Mouse (Mus musculus): ENCODE results near the gene Arhgap45.

DNA sequence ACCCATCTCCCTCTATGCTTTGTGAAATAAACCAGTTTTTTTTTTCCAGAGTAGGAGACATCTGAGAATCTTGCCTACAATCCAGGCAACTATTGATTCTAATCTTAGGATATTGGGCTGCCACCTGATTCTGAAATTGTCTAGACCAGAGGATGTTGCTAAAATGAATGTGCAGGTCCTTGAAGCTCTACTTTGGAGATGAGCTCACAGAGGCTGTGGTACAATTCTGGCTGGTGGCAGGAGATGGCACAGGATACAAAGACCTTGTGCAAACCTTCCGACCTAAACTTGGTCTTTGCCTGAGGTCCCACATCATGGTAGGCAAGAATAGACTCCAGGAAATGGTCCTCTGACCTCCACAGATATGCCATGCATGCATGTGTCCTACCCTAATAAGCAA lies 20.8 kb upstream of the Arhgap45 start:
- no peak for TF ChIP-seq CTCF (conservative IDR thresholded peaks at IDR 0.05; ENCODE audit: low read length)
- no peak for TF ChIP-seq NANOG (IDR thresholded peaks at IDR 0.05; ENCODE audit: borderline replicate concordance, low read length)
- no peak for TF ChIP-seq POU5F1 (IDR thresholded peaks at IDR 0.05; ENCODE audit: borderline replicate concordance, low read length)
